Mouse (Mus musculus): ENCODE results near the gene Mc1r. TPM values are rescaled to one million over a fixed set of nuclear protein-coding genes. Genes with fewer than 3 reads are reported as not detected.

Mc1r gene
- polyA plus RNA-seq, 1 experiment, result 0.15 TPM

DNA sequence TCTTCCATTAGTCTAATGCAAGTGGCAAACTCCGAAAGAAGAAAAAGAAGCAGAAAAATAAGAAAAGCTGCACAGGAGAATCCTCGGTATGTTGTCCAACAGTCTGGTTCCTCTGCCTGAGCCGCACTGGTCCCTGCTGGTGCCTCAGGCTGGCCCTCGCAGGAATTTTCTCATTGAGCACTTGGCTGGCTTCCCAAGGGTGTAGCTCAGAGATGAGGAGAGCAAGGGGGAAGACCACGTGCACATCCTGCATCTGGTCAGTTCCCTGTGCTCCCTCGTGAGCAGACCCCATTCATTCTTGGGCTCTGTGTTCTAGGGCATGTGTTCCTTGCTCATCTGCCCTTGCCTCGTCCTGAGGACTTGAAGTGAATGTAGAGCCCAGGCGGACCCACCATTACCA is 24.4 kb upstream of the Mc1r start:
- Histone ChIP-seq H3K4me1 (ENCODE audit: control insufficient read depth, insufficient read depth, low read length) (no peaks in the 10 kb centered on the region), H3K4me3 (ENCODE audit: control insufficient read depth, low read depth, low read length) (no peak overlapping the region), H3K27me3 (ENCODE audit: control insufficient read depth, insufficient read depth, low read length) (no peaks in the 10 kb centered on the region), H3K27ac (ENCODE audit: control insufficient read depth, insufficient read depth, low read depth, low read length) (no peak overlapping the region), H3K36me3 (ENCODE audit: control insufficient read depth, insufficient read depth, low read length) (no peaks in the 10 kb centered on the region)
- TF ChIP-seq POLR2A (IDR thresholded peaks at IDR 0.05; ENCODE audit: control insufficient read depth, low read depth, low read length), result no peak
- TF ChIP-seq CTCF (IDR thresholded peaks at IDR 0.05; ENCODE audit: control insufficient read depth, insufficient read depth, insufficient replicate concordance, low read depth, low read length), result no peak

DNA sequence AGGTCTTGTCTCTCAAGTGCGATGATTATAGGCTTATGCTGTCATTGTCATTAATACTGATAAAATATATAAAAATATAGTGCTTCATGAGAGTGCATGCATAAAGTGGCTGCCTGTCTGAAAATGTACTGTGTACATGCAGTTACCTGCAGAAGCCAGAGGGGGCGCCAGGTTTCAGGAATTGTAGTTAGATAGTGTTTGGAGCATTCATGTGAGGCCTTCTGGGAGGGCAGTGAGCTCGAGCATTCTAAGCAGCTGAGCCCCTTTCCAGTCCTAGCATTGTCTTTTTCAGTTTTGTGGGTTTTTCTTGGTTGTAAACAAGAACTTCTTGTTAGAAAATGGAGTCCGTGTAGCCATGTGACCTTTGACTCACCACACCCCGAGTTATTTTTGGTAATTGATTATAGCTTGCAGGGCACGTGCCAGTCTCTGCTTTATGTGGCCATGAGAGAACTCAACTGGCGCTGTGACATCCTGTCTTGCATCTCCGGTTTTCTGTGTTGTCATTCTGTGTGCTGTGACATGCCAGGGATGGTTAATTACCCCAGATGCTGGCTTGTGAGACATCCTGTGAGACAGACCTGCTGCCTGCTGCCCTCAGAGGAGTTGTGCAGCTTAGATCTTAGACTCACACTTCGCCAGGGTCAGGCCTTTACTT is 21.9 kb upstream of the Mc1r start:
- no peaks in the 10 kb centered on the region for H3K4me1 ChIP-seq (ENCODE audit: control insufficient read depth, insufficient read depth, low read length)
- H3K4me3 ChIP-seq (ENCODE audit: control insufficient read depth, low read depth, low read length), result no peak overlapping the region
- TF ChIP-seq CTCF (IDR thresholded peaks at IDR 0.05; ENCODE audit: control insufficient read depth, insufficient read depth, insufficient replicate concordance, low read depth, low read length) (peak; percentile 40; the same call in 1 of the 2 replicates), POLR2A (IDR thresholded peaks at IDR 0.05; ENCODE audit: control insufficient read depth, low read depth, low read length) (no peak)
- H3K27ac ChIP-seq (ENCODE audit: control insufficient read depth, insufficient read depth, low read depth, low read length), result no peak overlapping the region
- no peaks in the 10 kb centered on the region for H3K27me3 ChIP-seq (ENCODE audit: control insufficient read depth, insufficient read depth, low read length)
- H3K36me3 ChIP-seq (ENCODE audit: control insufficient read depth, insufficient read depth, low read length), result no peaks in the 10 kb centered on the region

DNA sequence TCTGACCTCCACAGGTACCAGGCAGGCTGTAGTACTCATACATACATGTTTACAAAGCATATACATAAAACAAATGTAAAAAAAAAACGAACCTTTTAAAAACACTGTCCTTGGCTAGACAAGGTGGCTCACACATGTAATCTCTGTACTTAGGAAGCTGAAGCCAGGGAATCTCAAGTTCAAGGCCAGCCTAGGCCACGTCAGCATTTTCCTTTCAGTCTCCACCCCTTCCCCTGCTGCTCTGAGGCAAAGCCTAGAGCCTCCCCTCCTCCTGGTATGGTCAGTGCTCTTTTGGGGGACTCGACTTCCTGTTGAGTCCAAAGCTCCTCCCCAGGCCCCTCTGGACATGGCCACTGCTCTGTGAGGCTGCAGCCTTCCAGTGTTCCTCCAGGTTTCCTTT is 19.9 kb upstream of the Mc1r start:
- H3K36me3 ChIP-seq (ENCODE audit: control insufficient read depth, insufficient read depth, low read length), result no peaks in the 10 kb centered on the region; the same call in 1 of the 2 replicates
- no peak overlapping the region for H3K4me3 ChIP-seq (ENCODE audit: control insufficient read depth, low read depth, low read length)
- H3K27me3 ChIP-seq (ENCODE audit: control insufficient read depth, insufficient read depth, low read length), result no peaks in the 10 kb centered on the region
- TF ChIP-seq POLR2A (IDR thresholded peaks at IDR 0.05; ENCODE audit: control insufficient read depth, low read depth, low read length), result no peak
- no peak for TF ChIP-seq CTCF (IDR thresholded peaks at IDR 0.05; ENCODE audit: control insufficient read depth, insufficient read depth, insufficient replicate concordance, low read depth, low read length)
- no peak overlapping the region for H3K27ac ChIP-seq (ENCODE audit: control insufficient read depth, insufficient read depth, low read depth, low read length)
- H3K4me1 ChIP-seq (ENCODE audit: control insufficient read depth, insufficient read depth, low read length), result no peaks in the 10 kb centered on the region

DNA sequence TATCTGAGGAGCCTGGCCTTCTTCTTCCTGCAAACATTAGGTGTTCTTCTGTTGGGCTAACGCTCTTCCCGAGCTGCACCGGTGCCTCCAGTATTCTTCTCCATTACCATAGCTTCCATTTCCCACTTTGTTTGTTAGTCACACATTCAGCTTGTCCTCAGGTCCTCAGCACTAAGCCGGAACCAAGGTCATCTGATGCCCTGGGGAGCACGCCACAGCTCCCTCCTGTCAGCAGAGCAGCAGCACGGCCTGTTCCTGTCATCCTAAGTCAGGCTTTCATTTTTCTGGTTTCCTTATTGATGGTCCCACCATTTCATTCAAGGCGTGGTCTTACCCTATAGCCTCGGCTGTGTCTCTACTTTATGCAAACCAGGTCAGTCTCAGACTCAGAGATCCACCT is 19.1 kb upstream of the Mc1r start:
- no peaks in the 10 kb centered on the region for H3K4me1 ChIP-seq (ENCODE audit: control insufficient read depth, insufficient read depth, low read length)
- H3K27ac ChIP-seq (ENCODE audit: control insufficient read depth, insufficient read depth, low read depth, low read length), result no peak overlapping the region
- H3K4me3 ChIP-seq (ENCODE audit: control insufficient read depth, low read depth, low read length), result no peak overlapping the region
- no peak for TF ChIP-seq POLR2A (IDR thresholded peaks at IDR 0.05; ENCODE audit: control insufficient read depth, low read depth, low read length)
- no peak for TF ChIP-seq CTCF (IDR thresholded peaks at IDR 0.05; ENCODE audit: control insufficient read depth, insufficient read depth, insufficient replicate concordance, low read depth, low read length)
- no peaks in the 10 kb centered on the region for H3K27me3 ChIP-seq (ENCODE audit: control insufficient read depth, insufficient read depth, low read length)
- H3K36me3 ChIP-seq (ENCODE audit: control insufficient read depth, insufficient read depth, low read length), result no peaks in the 10 kb centered on the region; the same call in 1 of the 2 replicates

DNA sequence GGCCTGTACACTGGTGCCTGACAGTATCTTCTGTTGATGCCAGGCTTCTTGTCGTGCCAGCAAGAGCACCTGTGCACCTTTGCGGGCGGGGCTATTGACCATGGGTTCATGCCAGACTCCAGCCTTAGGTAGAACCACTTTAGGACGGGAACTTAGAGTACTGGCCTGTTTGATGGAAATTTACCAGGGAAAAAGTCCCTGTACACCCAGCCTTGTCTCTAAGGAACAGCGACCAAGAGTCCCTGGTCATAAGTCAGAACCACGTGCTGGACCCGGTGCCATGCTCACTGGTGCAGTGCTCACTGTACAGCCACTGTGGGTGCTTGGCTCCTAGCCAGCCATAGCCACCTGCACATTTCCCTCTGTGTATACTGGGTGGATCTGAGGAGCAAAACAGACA is 17.9 kb upstream of the Mc1r start:
- no peak overlapping the region for H3K4me3 ChIP-seq (ENCODE audit: control insufficient read depth, low read depth, low read length)
- no peaks in the 10 kb centered on the region for H3K4me1 ChIP-seq (ENCODE audit: control insufficient read depth, insufficient read depth, low read length)
- no peak overlapping the region for H3K27ac ChIP-seq (ENCODE audit: control insufficient read depth, insufficient read depth, low read depth, low read length)
- no peaks in the 10 kb centered on the region for H3K27me3 ChIP-seq (ENCODE audit: control insufficient read depth, insufficient read depth, low read length)
- TF ChIP-seq CTCF (IDR thresholded peaks at IDR 0.05; ENCODE audit: control insufficient read depth, insufficient read depth, insufficient replicate concordance, low read depth, low read length) (no peak), POLR2A (IDR thresholded peaks at IDR 0.05; ENCODE audit: control insufficient read depth, low read depth, low read length) (no peak)
- H3K36me3 ChIP-seq (ENCODE audit: control insufficient read depth, insufficient read depth, low read length), result no peaks in the 10 kb centered on the region; the same call in 1 of the 2 replicates

DNA sequence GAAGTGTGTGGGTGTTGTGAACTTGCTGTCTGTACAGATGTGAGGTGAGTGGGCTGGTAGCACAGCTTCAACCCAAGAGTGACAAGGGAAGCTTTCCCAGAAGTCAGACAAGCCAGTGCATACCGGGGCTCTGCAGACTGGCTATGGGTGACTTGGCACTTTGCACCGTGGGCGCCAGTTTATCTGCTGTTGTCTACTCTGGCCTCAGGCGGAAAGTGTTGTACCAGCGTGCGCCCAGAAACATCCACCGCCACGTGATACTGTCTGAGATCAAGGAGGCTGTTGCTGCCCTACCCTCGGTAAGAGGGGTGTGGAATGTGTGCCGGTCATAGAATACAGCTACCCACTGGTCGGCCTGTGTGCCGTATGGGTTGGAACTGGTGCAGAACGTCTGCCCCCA is 8.6 kb upstream of the Mc1r start:
- Histone ChIP-seq H3K36me3 (ENCODE audit: control insufficient read depth, insufficient read depth, low read length) (no peaks in the 10 kb centered on the region), H3K4me3 (ENCODE audit: control insufficient read depth, low read depth, low read length) (no peak overlapping the region), H3K27ac (ENCODE audit: control insufficient read depth, insufficient read depth, low read depth, low read length) (no peak overlapping the region), H3K27me3 (ENCODE audit: control insufficient read depth, insufficient read depth, low read length) (no peaks in the 10 kb centered on the region), H3K4me1 (ENCODE audit: control insufficient read depth, insufficient read depth, low read length) (no peaks in the 10 kb centered on the region)
- no peak for TF ChIP-seq CTCF (IDR thresholded peaks at IDR 0.05; ENCODE audit: control insufficient read depth, insufficient read depth, insufficient replicate concordance, low read depth, low read length)

DNA sequence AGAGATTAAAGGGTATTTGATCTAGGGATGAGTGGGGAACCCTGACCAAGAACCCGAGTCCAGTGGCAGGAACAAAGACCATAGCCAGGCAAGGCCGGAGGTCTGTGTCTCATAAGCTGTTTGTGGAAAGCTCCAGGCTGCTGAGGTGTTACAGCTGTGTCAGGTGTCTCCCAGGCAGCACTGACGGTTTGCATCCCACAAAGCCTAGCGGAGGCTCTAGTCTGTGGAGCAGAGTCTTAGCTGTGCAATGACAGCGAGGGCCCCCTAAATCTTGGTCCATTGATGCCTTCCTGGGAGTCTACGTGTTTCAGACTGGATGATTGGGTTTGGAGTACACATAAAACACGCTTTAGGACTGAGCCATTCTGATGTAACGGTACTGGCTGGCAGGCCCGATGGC is 5.0 kb upstream of the Mc1r start:
- no peak overlapping the region for H3K27ac ChIP-seq (ENCODE audit: control insufficient read depth, insufficient read depth, low read depth, low read length)
- no peak overlapping the region for H3K4me3 ChIP-seq (ENCODE audit: control insufficient read depth, low read depth, low read length)
- no peaks in the 10 kb centered on the region for H3K27me3 ChIP-seq (ENCODE audit: control insufficient read depth, insufficient read depth, low read length)
- H3K36me3 ChIP-seq (ENCODE audit: control insufficient read depth, insufficient read depth, low read length), result no peaks in the 10 kb centered on the region
- no peak for TF ChIP-seq POLR2A (IDR thresholded peaks at IDR 0.05; ENCODE audit: control insufficient read depth, low read depth, low read length)
- TF ChIP-seq CTCF (IDR thresholded peaks at IDR 0.05; ENCODE audit: control insufficient read depth, insufficient read depth, insufficient replicate concordance, low read depth, low read length), result no peak
- no peaks in the 10 kb centered on the region for H3K4me1 ChIP-seq (ENCODE audit: control insufficient read depth, insufficient read depth, low read length)

All from testis, adult 2 months (tissue).